ENCODE assay signal across 8 mouse cellular contexts in the genomic region with DNA sequence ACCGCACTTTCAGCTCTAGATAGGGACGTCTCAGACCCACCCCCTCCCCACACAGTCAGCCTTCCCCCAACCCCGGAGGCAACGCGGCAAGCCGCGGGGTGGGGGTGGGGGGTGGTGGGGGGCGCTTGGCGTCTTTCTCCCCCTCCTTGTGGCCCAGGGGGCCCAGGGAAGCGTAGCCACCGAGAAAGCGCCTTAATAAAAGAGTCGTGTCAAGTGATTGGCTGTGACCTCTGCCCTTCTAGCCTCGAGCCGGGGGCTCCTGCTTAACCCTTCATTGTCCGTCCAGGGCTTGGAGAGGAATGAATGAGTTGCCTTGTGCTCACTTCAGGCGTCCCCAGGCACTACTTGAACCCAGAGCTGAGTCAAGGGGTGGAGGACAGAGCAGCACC. TPM values are rescaled to one million over a fixed set of nuclear protein-coding genes. Genes with fewer than 3 reads are reported as not detected.
DNase-seq lines count a peak whose midpoint lies in the region; ATAC-seq and TF ChIP-seq lines count a peak whose summit lies in the region.
"Had no signal": no experiment of that assay in that cellular context is flagged by ENCODE, and none has a peak within 500 bp of the region (broad histone marks: within the 10 kb centered on the region; RNA-seq: fewer than 3 reads in every experiment).

No protein-coding gene starts in this region.

- peak; percentile 9; the same call in 1 of the 2 replicates for ATAC-seq in hindbrain, embryonic 13.5 days (ENCODE audit: low FRiP score)
- no peak for ATAC-seq in midbrain, embryonic 13.5 days

- peaks cover 9% of the 10 kb centered on the region; the same call in 1 of the 2 replicates for H3K36me3 ChIP-seq in hindbrain, embryonic 13.5 days
- H3K36me3 ChIP-seq in midbrain, embryonic 13.5 days, result no peaks in the 10 kb centered on the region

- H3K9me3 ChIP-seq in hindbrain, embryonic 13.5 days, result no peaks in the 10 kb centered on the region
- no peaks in the 10 kb centered on the region for H3K9me3 ChIP-seq in midbrain, embryonic 13.5 days

- peak overlapping the region; percentile 59 for H3K4me2 ChIP-seq in hindbrain, embryonic 13.5 days
- H3K4me2 ChIP-seq in midbrain, embryonic 13.5 days (replicated peaks), result peak overlapping the region; percentile 62

- H3K9ac ChIP-seq in hindbrain, embryonic 13.5 days, result peak overlapping the region; percentile 68
- H3K9ac ChIP-seq in midbrain, embryonic 13.5 days (replicated peaks), result peak overlapping the region; percentile 64

- TF ChIP-seq CTCF in cortical plate, adult 2 months (IDR thresholded peaks at IDR 0.05; ENCODE audit: extremely low read depth, insufficient read depth, low read length), result no peak

- DNase-seq in ES-CJ7 (ENCODE audit: low read depth, low spot score), result peak; percentile 53
- no peak for DNase-seq in right cerebral cortex, postnatal 36 days (ENCODE audit: low spot score in 2 of 2)
- DNase-seq in adrenal gland, adult 8-10 months, result no peak
- DNase-seq in adrenal gland, postnatal 36 days, result no peak
- DNase-seq: kidney, adult 18-20 months had no signal

- no peaks in the 10 kb centered on the region for H3K27me3 ChIP-seq in hindbrain, embryonic 13.5 days
- H3K27me3 ChIP-seq in midbrain, embryonic 13.5 days, result no peaks in the 10 kb centered on the region

- WGBS in hindbrain, embryonic 13.5 days, result 0% methylated on average over 16 of the region's 17 CpGs
- under 1% methylated on average over 17 of the region's 17 CpGs for WGBS in midbrain, embryonic 13.5 days

- peaks cover 3% of the 10 kb centered on the region; the same call in 1 of the 2 replicates for H3K4me1 ChIP-seq in cortical plate, adult 2 months (ENCODE audit: control insufficient read depth, insufficient read depth, low read length)
- peaks cover 82% of the 10 kb centered on the region for H3K4me1 ChIP-seq in hindbrain, embryonic 13.5 days (replicated peaks)
- peaks cover 81% of the 10 kb centered on the region for H3K4me1 ChIP-seq in midbrain, embryonic 13.5 days (replicated peaks)

- TF ChIP-seq POLR2A in cortical plate, adult 2 months (IDR thresholded peaks at IDR 0.05; ENCODE audit: extremely low read depth, insufficient read depth, low read length), result no peak

- peak overlapping the region; percentile 15; the same call in 1 of the 2 replicates for H3K4me3 ChIP-seq in cortical plate, adult 2 months (ENCODE audit: insufficient read depth, low read length)
- H3K4me3 ChIP-seq in hindbrain, embryonic 13.5 days, result peak overlapping the region; percentile 36
- H3K4me3 ChIP-seq in midbrain, embryonic 13.5 days (replicated peaks), result peak overlapping the region; percentile 29

- no peak overlapping the region for H3K27ac ChIP-seq in cortical plate, adult 2 months (ENCODE audit: insufficient read depth, low read length)
- peak overlapping the region; percentile 23; the same call in 1 of the 2 replicates for H3K27ac ChIP-seq in hindbrain, embryonic 13.5 days
- 0 out of 2 replicates have a peak overlapping the region, but pooled peaks have one; percentile 69 for H3K27ac ChIP-seq in midbrain, embryonic 13.5 days

RNA-seq across cellular contexts. Expression of gene Crabp2, which starts 0.7 kb away (rescaled TPM):
- 5.2 and 6.2 TPM in 2 replicates for polyA plus RNA-seq in cortical plate, adult 2 months (2012; rRNA removed)
- polyA plus RNA-seq in hindbrain, embryonic 13.5 days (2015; fragmentation: Nextera tagmentation; extraction: Ambion mirVana), result 145 and 148 TPM in 2 replicates
- 129 and 135 TPM in 2 replicates for polyA plus RNA-seq in midbrain, embryonic 13.5 days (2015; fragmentation: Nextera tagmentation; extraction: Ambion mirVana)
- 1 to 10 TPM in 1 of 4 experiments, under 1 TPM in 2, not detected in 1; 0.31 to 1.0 (median 0.35) TPM for total RNA-seq in adrenal gland, adult 8-10 months (2022)
- total RNA-seq in adrenal gland, postnatal 36 days (2021), result under 1 TPM in 1 of 2 experiments, not detected in 1; 0.33 TPM

RNA-seq across cellular contexts. Expression of gene Rrnad1, which starts 17.3 kb away (rescaled TPM):
- polyA plus RNA-seq in cortical plate, adult 2 months (2012; rRNA removed), result 45.0 and 48.7 TPM in 2 replicates
- polyA plus RNA-seq in hindbrain, embryonic 13.5 days (2015; fragmentation: Nextera tagmentation; extraction: Ambion mirVana), result 19.3 and 20.7 TPM in 2 replicates
- 19.8 and 24.9 TPM in 2 replicates for polyA plus RNA-seq in midbrain, embryonic 13.5 days (2015; fragmentation: Nextera tagmentation; extraction: Ambion mirVana)
- 10 to 100 TPM; 18.6 to 27.6 (median 21.9) TPM for total RNA-seq in adrenal gland, adult 8-10 months (2022)
- total RNA-seq in adrenal gland, postnatal 36 days (2021), result 10 to 100 TPM; 14.3 to 16.1 TPM

RNA-seq across cellular contexts. Expression of gene Isg20l2, which starts 17.7 kb away (rescaled TPM):
- 11.3 and 12.0 TPM in 2 replicates for polyA plus RNA-seq in cortical plate, adult 2 months (2012; rRNA removed)
- 40.1 and 40.7 TPM in 2 replicates for polyA plus RNA-seq in hindbrain, embryonic 13.5 days (2015; fragmentation: Nextera tagmentation; extraction: Ambion mirVana)
- polyA plus RNA-seq in midbrain, embryonic 13.5 days (2015; fragmentation: Nextera tagmentation; extraction: Ambion mirVana), result 49.2 and 51.0 TPM in 2 replicates
- 10 to 100 TPM; 17.9 to 20.0 (median 19.5) TPM for total RNA-seq in adrenal gland, adult 8-10 months (2022)
- total RNA-seq in adrenal gland, postnatal 36 days (2021), result 10 to 100 TPM; 20.7 to 22.0 TPM

RNA-seq across cellular contexts. Expression of gene Nes, which starts 23.1 kb away (rescaled TPM):
- polyA plus RNA-seq in cortical plate, adult 2 months (2012; rRNA removed), result 3.1 and 3.6 TPM in 2 replicates
- 49.5 and 55.3 TPM in 2 replicates for polyA plus RNA-seq in hindbrain, embryonic 13.5 days (2015; fragmentation: Nextera tagmentation; extraction: Ambion mirVana)
- polyA plus RNA-seq in midbrain, embryonic 13.5 days (2015; fragmentation: Nextera tagmentation; extraction: Ambion mirVana), result 61.9 and 77.6 TPM in 2 replicates
- 10 to 100 TPM in 1 of 4 experiments, 1 to 10 TPM in 3; 4.3 to 14.4 (median 6.8) TPM for total RNA-seq in adrenal gland, adult 8-10 months (2022)
- total RNA-seq in adrenal gland, postnatal 36 days (2021), result 10 to 100 TPM in 1 of 2 experiments, 1 to 10 TPM in 1; 8.8 to 13.3 TPM

RNA-seq across cellular contexts. Expression of gene Mrpl24, which starts 28.5 kb away (rescaled TPM):
- polyA plus RNA-seq in cortical plate, adult 2 months (2012; rRNA removed), result 69.2 and 72.4 TPM in 2 replicates
- 63.9 and 70.1 TPM in 2 replicates for polyA plus RNA-seq in hindbrain, embryonic 13.5 days (2015; fragmentation: Nextera tagmentation; extraction: Ambion mirVana)
- polyA plus RNA-seq in midbrain, embryonic 13.5 days (2015; fragmentation: Nextera tagmentation; extraction: Ambion mirVana), result 69.1 and 72.1 TPM in 2 replicates
- total RNA-seq in adrenal gland, adult 8-10 months (2022), result 100 to 1,000 TPM; 121 to 146 (median 131) TPM
- total RNA-seq in adrenal gland, postnatal 36 days (2021), result 100 to 1,000 TPM; 116 to 130 TPM

Comparison
In these comparisons a context has a peak if more than half of its experiments do, and no peak if none do; other contexts are left out.
1. RNA of gene Crabp2, which starts 0.7 kb away (polyA plus RNA-seq): 145 to 148 TPM in hindbrain, embryonic 13.5 days and 129 to 135 TPM in midbrain, embryonic 13.5 days; 5.2 to 6.2 TPM in cortical plate, adult 2 months; every median in the first group is over 10 times any median in the second.
2. Peak in every context shown above with its lines, with median percentiles within 50 percentile points of each other: H3K4me3 ChIP-seq.